Mouse (Mus musculus) small intestine, adult 2 months (tissue): Measurements from ENCODE around the gene Krtap9-1.
"Not testable (repeated sequence)": the region's sequence is repeated elsewhere in the genome, so short reads cannot be mapped to it uniquely, and the experiment has no call there.

Source experiments
- CTCF ChIP-seq: fragments of 200-500 bp; IDR thresholded peaks from 2 replicates; pipeline ENCODE4 v1.5.1; 2012; ENCODE audit warnings: low read depth, mild to moderate bottlenecking, control low read depth, inconsistent platforms, low read length, moderate library complexity, mixed read lengths; ENCODE audit not compliant: insufficient replicate concordance, insufficient read length; ENCODE audit errors: extremely low read depth
- POLR2A ChIP-seq: fragments of 200-500 bp; IDR thresholded peaks from 2 replicates; pipeline ENCODE4 v1.6.1; 2012; ENCODE audit warnings: low read depth, mild to moderate bottlenecking, control low read depth, inconsistent platforms, low read length, moderate library complexity

- TF ChIP-seq POLR2A, CTCF: not testable (repeated sequence)
These were observed 5.7 kb downstream of the Krtap9-1 start, which contains the start of gene Gm11567 for GRCm38 (mm10) chr11:99878887-99879286.
